ENCODE assay signal across 19 mouse cellular contexts in genomic region chr13:60348438-60348837, GRCm38 (mm10).
DNase-seq lines count a peak whose midpoint lies in the region; ATAC-seq and TF ChIP-seq lines count a peak whose summit lies in the region.
"Had no signal": no experiment of that assay in that cellular context is flagged by ENCODE, and none has a peak within 500 bp of the region (broad histone marks: within the 10 kb centered on the region; RNA-seq: fewer than 3 reads in every experiment).

No protein-coding gene starts in this region.

- H3K27me3 ChIP-seq in embryonic facial prominence, embryonic 13.5 days: no peaks in the 10 kb centered on the region
- no peaks in the 10 kb centered on the region for H3K27me3 ChIP-seq in embryonic facial prominence, embryonic 10.5 days (replicated peaks; ENCODE audit: low read depth, poor library complexity, severe bottlenecking)
- H3K27me3 ChIP-seq in limb, embryonic 12.5 days: no peaks in the 10 kb centered on the region
- no peaks in the 10 kb centered on the region for H3K27me3 ChIP-seq in limb, embryonic 10.5 days (ENCODE audit: low read depth, poor library complexity, severe bottlenecking)
- no peaks in the 10 kb centered on the region for H3K27me3 ChIP-seq in embryonic facial prominence, embryonic 14.5 days (replicated peaks; ENCODE audit: control insufficient read depth, insufficient read depth, low read length)
- no peaks in the 10 kb centered on the region for H3K27me3 ChIP-seq in limb, embryonic 14.5 days (ENCODE audit: control insufficient read depth, insufficient read depth, low read length)
- H3K27me3 ChIP-seq in intestine, postnatal 0 days (replicated peaks; ENCODE audit: control insufficient read depth, insufficient read depth, low read length): no peaks in the 10 kb centered on the region
- no peaks in the 10 kb centered on the region for H3K27me3 ChIP-seq in midbrain, embryonic 11.5 days (ENCODE audit: control insufficient read depth, insufficient read depth, low read length)
- H3K27me3 ChIP-seq: embryonic facial prominence, embryonic 12.5 days; heart, embryonic 15.5 days had no signal

- ATAC-seq in embryonic facial prominence, embryonic 13.5 days (ENCODE audit: insufficient number of reproducible peaks, insufficient read depth, low FRiP score, low TSS enrichment, low read depth): no peak
- ATAC-seq in limb, embryonic 12.5 days (ENCODE audit: insufficient number of reproducible peaks, insufficient read depth, low FRiP score, low TSS enrichment, low read depth): no peak
- peak; percentile 56; the same call in 1 of the 2 replicates for ATAC-seq in embryonic facial prominence, embryonic 14.5 days (ENCODE audit: low read depth)
- 0 out of 2 replicates have a peak, but pooled peaks have one; percentile 29 for ATAC-seq in limb, embryonic 14.5 days (ENCODE audit: low FRiP score, low read depth)
- no peak for ATAC-seq in intestine, postnatal 0 days
- ATAC-seq in midbrain, embryonic 11.5 days (ENCODE audit: low FRiP score): no peak
- ATAC-seq: activated CD4-positive, CD25-positive, alpha-beta regulatory T cell, adult 4 months; forebrain, embryonic 14.5 days; forebrain, postnatal 0 days had no signal

- H3K4me1 ChIP-seq in embryonic facial prominence, embryonic 13.5 days: peaks cover 18% of the 10 kb centered on the region
- peaks cover 15% of the 10 kb centered on the region for H3K4me1 ChIP-seq in embryonic facial prominence, embryonic 10.5 days
- H3K4me1 ChIP-seq in limb, embryonic 12.5 days (replicated peaks): peaks cover 30% of the 10 kb centered on the region
- H3K4me1 ChIP-seq in limb, embryonic 10.5 days: peaks cover 19% of the 10 kb centered on the region
- H3K4me1 ChIP-seq in embryonic facial prominence, embryonic 14.5 days (ENCODE audit: control insufficient read depth, insufficient read depth, low read length): peaks cover 19% of the 10 kb centered on the region
- peaks cover 21% of the 10 kb centered on the region for H3K4me1 ChIP-seq in limb, embryonic 14.5 days (ENCODE audit: control insufficient read depth, insufficient read depth, low read length)
- H3K4me1 ChIP-seq in intestine, postnatal 0 days (replicated peaks; ENCODE audit: control insufficient read depth, insufficient read depth, low read length): no peaks in the 10 kb centered on the region
- no peaks in the 10 kb centered on the region for H3K4me1 ChIP-seq in midbrain, embryonic 11.5 days (ENCODE audit: control insufficient read depth, insufficient read depth, low read length)

- H3K4me2 ChIP-seq in embryonic facial prominence, embryonic 13.5 days: no peak overlapping the region
- no peak overlapping the region for H3K4me2 ChIP-seq in limb, embryonic 12.5 days
- H3K4me2 ChIP-seq in embryonic facial prominence, embryonic 14.5 days (ENCODE audit: low read depth, low read length): no peak overlapping the region
- H3K4me2 ChIP-seq in limb, embryonic 14.5 days (replicated peaks; ENCODE audit: low read depth, low read length, severe bottlenecking): no peak overlapping the region
- H3K4me2 ChIP-seq in intestine, postnatal 0 days (replicated peaks; ENCODE audit: low read depth): no peak overlapping the region
- H3K4me2 ChIP-seq in midbrain, embryonic 11.5 days: no peak overlapping the region
- H3K4me2 ChIP-seq: embryonic facial prominence, embryonic 12.5 days; heart, embryonic 11.5 days; heart, embryonic 15.5 days; hindbrain, embryonic 14.5 days had no signal

- no peak for TF ChIP-seq POLR2A in limb, embryonic 14.5 days (IDR thresholded peaks at IDR 0.05; ENCODE audit: borderline replicate concordance, extremely low read depth, insufficient read depth, insufficient read length)

- H3K9ac ChIP-seq in embryonic facial prominence, embryonic 13.5 days: no peak overlapping the region
- no peak overlapping the region for H3K9ac ChIP-seq in limb, embryonic 12.5 days (replicated peaks)
- H3K9ac ChIP-seq in embryonic facial prominence, embryonic 14.5 days (ENCODE audit: low read depth, low read length): no peak overlapping the region
- H3K9ac ChIP-seq in limb, embryonic 14.5 days (ENCODE audit: low read depth, low read length, severe bottlenecking): no peak overlapping the region
- H3K9ac ChIP-seq in intestine, postnatal 0 days (ENCODE audit: low read depth, low read length): no peak overlapping the region
- H3K9ac ChIP-seq in midbrain, embryonic 11.5 days (ENCODE audit: low read length): no peak overlapping the region
- H3K9ac ChIP-seq: embryonic facial prominence, embryonic 12.5 days; forebrain, postnatal 0 days; heart, embryonic 15.5 days; hindbrain, embryonic 14.5 days had no signal

- no peak for TF ChIP-seq CTCF in intestine, postnatal 0 days (IDR thresholded peaks at IDR 0.05; ENCODE audit: low read depth)

- H3K4me3 ChIP-seq in embryonic facial prominence, embryonic 13.5 days: no peak overlapping the region
- no peak overlapping the region for H3K4me3 ChIP-seq in embryonic facial prominence, embryonic 10.5 days
- H3K4me3 ChIP-seq in limb, embryonic 12.5 days (replicated peaks): no peak overlapping the region
- H3K4me3 ChIP-seq in limb, embryonic 10.5 days: no peak overlapping the region
- no peak overlapping the region for H3K4me3 ChIP-seq in embryonic facial prominence, embryonic 14.5 days (ENCODE audit: low read depth, low read length)
- no peak overlapping the region for H3K4me3 ChIP-seq in limb, embryonic 14.5 days (replicated peaks; ENCODE audit: low read length)
- H3K4me3 ChIP-seq in intestine, postnatal 0 days (ENCODE audit: low read depth, low read length): no peak overlapping the region
- no peak overlapping the region for H3K4me3 ChIP-seq in midbrain, embryonic 11.5 days (ENCODE audit: low read depth, low read length)
- H3K4me3 ChIP-seq: embryonic facial prominence, embryonic 12.5 days; heart, embryonic 15.5 days; hindbrain, embryonic 10.5 days had no signal

- H3K36me3 ChIP-seq in embryonic facial prominence, embryonic 13.5 days: no peaks in the 10 kb centered on the region
- H3K36me3 ChIP-seq in embryonic facial prominence, embryonic 10.5 days (replicated peaks): no peaks in the 10 kb centered on the region
- H3K36me3 ChIP-seq in limb, embryonic 12.5 days: no peaks in the 10 kb centered on the region
- no peaks in the 10 kb centered on the region for H3K36me3 ChIP-seq in limb, embryonic 10.5 days
- no peaks in the 10 kb centered on the region for H3K36me3 ChIP-seq in embryonic facial prominence, embryonic 14.5 days (ENCODE audit: control insufficient read depth, insufficient read depth, low read length)
- H3K36me3 ChIP-seq in limb, embryonic 14.5 days (ENCODE audit: control insufficient read depth, insufficient read depth, low read length): no peaks in the 10 kb centered on the region
- no peaks in the 10 kb centered on the region for H3K36me3 ChIP-seq in intestine, postnatal 0 days (ENCODE audit: control insufficient read depth, insufficient read depth)
- H3K36me3 ChIP-seq in midbrain, embryonic 11.5 days (ENCODE audit: control insufficient read depth, insufficient read depth, low read length): no peaks in the 10 kb centered on the region
- H3K36me3 ChIP-seq: embryonic facial prominence, embryonic 12.5 days; heart, embryonic 15.5 days; hindbrain, embryonic 10.5 days had no signal

- H3K9me3 ChIP-seq in embryonic facial prominence, embryonic 13.5 days: no peaks in the 10 kb centered on the region
- H3K9me3 ChIP-seq in embryonic facial prominence, embryonic 10.5 days: no peaks in the 10 kb centered on the region
- H3K9me3 ChIP-seq in limb, embryonic 12.5 days: no peaks in the 10 kb centered on the region
- H3K9me3 ChIP-seq in limb, embryonic 10.5 days (replicated peaks): no peaks in the 10 kb centered on the region
- H3K9me3 ChIP-seq in embryonic facial prominence, embryonic 14.5 days (ENCODE audit: control insufficient read depth, low read length): no peaks in the 10 kb centered on the region
- H3K9me3 ChIP-seq in limb, embryonic 14.5 days (ENCODE audit: control insufficient read depth, low read length): no peaks in the 10 kb centered on the region
- H3K9me3 ChIP-seq in intestine, postnatal 0 days (ENCODE audit: control insufficient read depth): no peaks in the 10 kb centered on the region
- H3K9me3 ChIP-seq in midbrain, embryonic 11.5 days (ENCODE audit: control insufficient read depth, low read length): no peaks in the 10 kb centered on the region
- H3K9me3 ChIP-seq: embryonic facial prominence, embryonic 12.5 days; heart, embryonic 15.5 days; hindbrain, embryonic 10.5 days had no signal

- H3K27ac ChIP-seq in embryonic facial prominence, embryonic 13.5 days: peak overlapping the region; percentile 49
- H3K27ac ChIP-seq in embryonic facial prominence, embryonic 10.5 days (replicated peaks): no peak overlapping the region
- peak overlapping the region; percentile 71; the same call in 1 of the 2 replicates for H3K27ac ChIP-seq in limb, embryonic 12.5 days
- no peak overlapping the region for H3K27ac ChIP-seq in limb, embryonic 10.5 days
- peak overlapping the region; percentile 74 for H3K27ac ChIP-seq in embryonic facial prominence, embryonic 14.5 days (replicated peaks; ENCODE audit: low read depth, low read length)
- H3K27ac ChIP-seq in limb, embryonic 14.5 days (replicated peaks; ENCODE audit: low read depth, low read length): peak overlapping the region; percentile 70
- H3K27ac ChIP-seq in intestine, postnatal 0 days (ENCODE audit: low read depth, low read length): no peak overlapping the region
- no peak overlapping the region for H3K27ac ChIP-seq in midbrain, embryonic 11.5 days (ENCODE audit: low read depth, low read length)
- H3K27ac ChIP-seq: heart, embryonic 15.5 days; hindbrain, embryonic 14.5 days had no signal

- DNase-seq in embryonic facial prominence, embryonic 10.5 days (ENCODE audit: low spot score): no peak
- no peak for DNase-seq in limb, embryonic 10.5 days (ENCODE audit: low spot score)
- DNase-seq in embryonic facial prominence, embryonic 14.5 days (ENCODE audit: low spot score): no peak
- no peak for DNase-seq in limb, embryonic 14.5 days (ENCODE audit: low spot score)
- no peak for DNase-seq in midbrain, embryonic 11.5 days (ENCODE audit: low spot score, missing footprints)
- DNase-seq: adrenal gland, adult 8-10 months; cerebellum, adult 18-20 months; cerebellum, adult 9-10 months had no signal

- 56% methylated on average over 2 of the region's 2 CpGs for WGBS in embryonic facial prominence, embryonic 13.5 days
- 76% methylated on average over 2 of the region's 2 CpGs for WGBS in embryonic facial prominence, embryonic 10.5 days
- 47% methylated on average over 2 of the region's 2 CpGs for WGBS in limb, embryonic 12.5 days
- 89% methylated on average over 2 of the region's 2 CpGs for WGBS in limb, embryonic 10.5 days
- 37% methylated on average over 2 of the region's 2 CpGs for WGBS in embryonic facial prominence, embryonic 14.5 days
- WGBS in limb, embryonic 14.5 days: 31% methylated on average over 2 of the region's 2 CpGs
- 72% methylated on average over 2 of the region's 2 CpGs for WGBS in intestine, postnatal 0 days
- WGBS in midbrain, embryonic 11.5 days: 84% methylated on average over 2 of the region's 2 CpGs

Comparison
In these comparisons a context has a peak if more than half of its experiments do, and no peak if none do; other contexts are left out.
1. ATAC-seq: peak in embryonic facial prominence, embryonic 14.5 days (single experiment) and limb, embryonic 14.5 days (single experiment); none in embryonic facial prominence, embryonic 13.5 days (single experiment), limb, embryonic 12.5 days (single experiment), intestine, postnatal 0 days (single experiment) and midbrain, embryonic 11.5 days (single experiment).
2. H3K27ac ChIP-seq: peak in embryonic facial prominence, embryonic 13.5 days (single experiment), limb, embryonic 12.5 days (single experiment), embryonic facial prominence, embryonic 14.5 days (single experiment) and limb, embryonic 14.5 days (single experiment); none in embryonic facial prominence, embryonic 10.5 days (single experiment), limb, embryonic 10.5 days (single experiment), intestine, postnatal 0 days (single experiment) and midbrain, embryonic 11.5 days (single experiment).